Mouse (Mus musculus): ENCODE measurements at regions not wholly inside any gene's neighbourhood (a gene's known extent, or its start where the extent isn't known, plus 50 kb on each side); places are given as distances from the start of the nearest gene placed in this dataset.

DNA sequence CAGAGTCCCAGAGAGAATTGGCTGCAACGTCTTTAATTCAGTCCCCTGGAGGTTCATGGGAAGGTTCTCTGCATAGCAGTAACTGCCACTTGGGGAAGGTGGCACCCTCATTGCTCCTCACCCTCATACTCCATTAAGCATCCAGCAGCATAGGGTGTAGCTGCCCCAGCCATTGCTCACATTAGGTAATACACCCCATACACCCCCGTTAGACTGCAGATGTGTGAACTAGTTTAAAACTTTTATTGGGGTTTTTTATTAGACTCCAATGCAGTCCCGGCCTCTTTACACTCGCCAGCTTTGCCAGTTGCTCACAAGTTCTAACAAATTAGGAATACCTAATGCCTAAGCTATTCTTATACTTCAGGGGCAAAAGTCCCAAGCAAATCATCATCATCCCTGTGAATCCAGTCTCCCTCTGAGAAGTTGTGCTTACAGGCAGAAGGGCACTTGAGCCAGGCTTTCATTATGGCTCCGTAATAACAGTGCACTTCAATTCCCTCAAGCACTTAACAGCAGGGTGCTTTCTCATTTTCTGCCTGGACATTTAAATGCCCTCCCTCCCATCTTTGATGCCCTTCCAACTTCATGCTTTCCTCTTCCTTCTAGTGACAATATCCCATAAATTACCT lies 265.7 kb downstream of the Lyplal1 start:
- TF ChIP-seq CTCF (IDR thresholded peaks at IDR 0.05; ENCODE audit: low read depth), result no peak
- Histone ChIP-seq H3K4me2 (replicated peaks; ENCODE audit: low read depth) (no peak overlapping the region), H3K4me1 (replicated peaks; ENCODE audit: control insufficient read depth, insufficient read depth, low read length) (no peaks in the 10 kb centered on the region), H3K9me3 (ENCODE audit: control insufficient read depth) (no peaks in the 10 kb centered on the region), H3K9ac (ENCODE audit: low read depth, low read length) (no peak overlapping the region), H3K36me3 (ENCODE audit: control insufficient read depth, insufficient read depth) (no peaks in the 10 kb centered on the region), H3K27me3 (replicated peaks; ENCODE audit: control insufficient read depth, insufficient read depth, low read length) (no peaks in the 10 kb centered on the region), H3K27ac (ENCODE audit: low read depth, low read length) (no peak overlapping the region), H3K4me3 (ENCODE audit: low read depth, low read length) (no peak overlapping the region)
- no peak for ATAC-seq
- 76% methylated on average over 5 of the region's 5 CpGs for WGBS

DNA sequence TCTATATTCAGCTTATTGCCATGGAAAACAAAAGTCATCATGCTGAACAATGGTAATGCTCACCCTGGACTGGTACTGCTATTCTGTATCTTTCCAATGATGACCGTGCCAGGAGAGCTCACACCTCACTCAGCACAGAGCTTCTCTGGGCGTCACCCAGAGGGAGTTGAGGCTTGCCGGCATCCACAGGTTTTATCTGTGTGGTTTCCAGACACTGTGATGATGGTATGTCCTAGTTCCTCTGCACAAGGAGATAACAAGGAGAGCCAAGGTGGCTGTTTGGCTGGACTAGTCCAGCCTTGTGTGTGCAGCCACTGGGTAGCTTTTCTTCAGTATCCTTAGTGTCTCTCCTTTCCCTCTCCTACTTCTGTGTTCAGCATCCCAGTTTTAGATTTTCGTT lies 255.4 kb downstream of the Lyplal1 start:
- 83% methylated on average over 4 of the region's 4 CpGs for WGBS
- no peaks in the 10 kb centered on the region for H3K9me3 ChIP-seq (ENCODE audit: control insufficient read depth)
- no peaks in the 10 kb centered on the region for H3K27me3 ChIP-seq (replicated peaks; ENCODE audit: control insufficient read depth, insufficient read depth, low read length)
- no peak overlapping the region for H3K27ac ChIP-seq (ENCODE audit: low read depth, low read length)
- H3K36me3 ChIP-seq (ENCODE audit: control insufficient read depth, insufficient read depth), result no peaks in the 10 kb centered on the region
- no peak overlapping the region for H3K9ac ChIP-seq (ENCODE audit: low read depth, low read length)
- no peak overlapping the region for H3K4me2 ChIP-seq (replicated peaks; ENCODE audit: low read depth)
- H3K4me3 ChIP-seq (ENCODE audit: low read depth, low read length), result no peak overlapping the region
- no peak for TF ChIP-seq CTCF (IDR thresholded peaks at IDR 0.05; ENCODE audit: low read depth)
- no peaks in the 10 kb centered on the region for H3K4me1 ChIP-seq (replicated peaks; ENCODE audit: control insufficient read depth, insufficient read depth, low read length)
- ATAC-seq, result no peak

DNA sequence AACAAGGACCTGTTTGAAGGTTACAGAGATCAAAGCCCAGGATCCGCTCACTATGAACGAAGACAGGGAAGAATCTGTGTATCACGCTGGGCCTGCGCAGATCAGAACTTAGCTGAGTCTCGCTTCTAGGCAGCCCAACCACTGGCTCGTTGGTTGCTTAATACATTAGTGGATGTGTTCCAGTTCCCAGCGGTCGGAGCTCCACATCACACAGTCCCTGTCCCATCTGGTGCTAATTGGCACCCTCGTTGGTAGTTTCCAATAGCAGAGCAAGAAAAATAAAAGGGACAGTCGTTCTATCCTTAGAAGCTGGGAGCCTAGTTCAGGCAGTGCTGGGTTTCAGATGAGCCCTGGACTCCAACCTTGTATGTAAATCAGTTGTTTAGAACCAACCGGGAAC lies 251.2 kb downstream of the Lyplal1 start:
- no peak overlapping the region for H3K27ac ChIP-seq (ENCODE audit: low read depth, low read length)
- no peak overlapping the region for H3K4me2 ChIP-seq (replicated peaks; ENCODE audit: low read depth)
- H3K36me3 ChIP-seq (ENCODE audit: control insufficient read depth, insufficient read depth), result no peaks in the 10 kb centered on the region
- no peaks in the 10 kb centered on the region for H3K4me1 ChIP-seq (replicated peaks; ENCODE audit: control insufficient read depth, insufficient read depth, low read length)
- no peaks in the 10 kb centered on the region for H3K27me3 ChIP-seq (replicated peaks; ENCODE audit: control insufficient read depth, insufficient read depth, low read length)
- TF ChIP-seq CTCF (IDR thresholded peaks at IDR 0.05; ENCODE audit: low read depth), result no peak
- no peak overlapping the region for H3K4me3 ChIP-seq (ENCODE audit: low read depth, low read length)
- no peaks in the 10 kb centered on the region for H3K9me3 ChIP-seq (ENCODE audit: control insufficient read depth)
- ATAC-seq, result no peak
- no peak overlapping the region for H3K9ac ChIP-seq (ENCODE audit: low read depth, low read length)
- WGBS, result 90% methylated on average over 11 of the region's 11 CpGs

DNA sequence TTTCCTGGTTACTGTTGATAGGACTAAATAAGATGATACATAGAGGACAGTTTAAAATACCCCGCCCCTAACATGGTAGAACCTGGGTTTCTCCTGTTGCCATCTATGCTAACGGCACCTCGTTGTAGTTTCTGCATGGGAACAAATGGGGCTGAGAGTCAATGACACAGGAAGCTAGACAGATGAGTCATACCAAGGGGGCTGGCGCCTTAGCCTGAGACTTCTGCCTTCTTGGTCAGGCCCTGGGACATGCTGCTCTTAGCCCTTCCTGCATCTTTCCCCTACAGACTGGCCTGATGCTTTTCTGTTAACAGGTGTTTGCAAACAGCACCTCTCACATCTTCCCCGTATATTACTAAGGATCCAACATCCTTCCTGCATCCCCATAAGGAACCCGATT lies 250.5 kb downstream of the Lyplal1 start:
- no peaks in the 10 kb centered on the region for H3K9me3 ChIP-seq (ENCODE audit: control insufficient read depth)
- no peak for TF ChIP-seq CTCF (IDR thresholded peaks at IDR 0.05; ENCODE audit: low read depth)
- no peak overlapping the region for H3K4me3 ChIP-seq (ENCODE audit: low read depth, low read length)
- H3K27me3 ChIP-seq (replicated peaks; ENCODE audit: control insufficient read depth, insufficient read depth, low read length), result no peaks in the 10 kb centered on the region
- H3K4me1 ChIP-seq (replicated peaks; ENCODE audit: control insufficient read depth, insufficient read depth, low read length), result no peaks in the 10 kb centered on the region
- H3K4me2 ChIP-seq (replicated peaks; ENCODE audit: low read depth), result no peak overlapping the region
- 83% methylated on average over 6 of the region's 6 CpGs for WGBS
- H3K36me3 ChIP-seq (ENCODE audit: control insufficient read depth, insufficient read depth), result no peaks in the 10 kb centered on the region
- no peak overlapping the region for H3K27ac ChIP-seq (ENCODE audit: low read depth, low read length)
- no peak for ATAC-seq
- H3K9ac ChIP-seq (ENCODE audit: low read depth, low read length), result no peak overlapping the region

DNA sequence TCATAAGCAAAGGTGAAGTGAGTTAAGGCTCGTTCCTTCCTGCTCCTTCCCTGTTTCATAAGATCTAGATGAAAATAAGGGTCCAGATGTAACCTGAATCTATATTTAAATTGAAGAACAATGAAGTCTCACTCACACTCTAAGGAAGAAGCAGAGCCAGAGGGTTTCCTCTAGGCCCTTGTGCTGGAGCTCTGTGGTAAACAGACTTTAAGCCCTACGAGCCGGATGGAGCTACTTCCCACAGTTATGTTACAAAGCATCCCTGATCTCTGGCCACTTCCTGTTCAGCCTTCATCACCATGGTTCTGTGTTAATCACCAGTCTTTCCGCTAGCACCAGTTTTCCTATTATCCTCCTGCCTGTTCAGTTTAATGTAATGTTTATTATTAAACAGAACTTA lies 250.1 kb downstream of the Lyplal1 start:
- H3K9ac ChIP-seq (ENCODE audit: low read depth, low read length), result no peak overlapping the region
- H3K27ac ChIP-seq (ENCODE audit: low read depth, low read length), result no peak overlapping the region
- no peak for ATAC-seq
- no peak overlapping the region for H3K4me2 ChIP-seq (replicated peaks; ENCODE audit: low read depth)
- H3K36me3 ChIP-seq (ENCODE audit: control insufficient read depth, insufficient read depth), result no peaks in the 10 kb centered on the region
- TF ChIP-seq CTCF (IDR thresholded peaks at IDR 0.05; ENCODE audit: low read depth), result no peak
- no peaks in the 10 kb centered on the region for H3K9me3 ChIP-seq (ENCODE audit: control insufficient read depth)
- H3K4me3 ChIP-seq (ENCODE audit: low read depth, low read length), result no peak overlapping the region
- WGBS, result 80% methylated on average over 4 of the region's 4 CpGs
- H3K27me3 ChIP-seq (replicated peaks; ENCODE audit: control insufficient read depth, insufficient read depth, low read length), result no peaks in the 10 kb centered on the region
- no peaks in the 10 kb centered on the region for H3K4me1 ChIP-seq (replicated peaks; ENCODE audit: control insufficient read depth, insufficient read depth, low read length)

DNA sequence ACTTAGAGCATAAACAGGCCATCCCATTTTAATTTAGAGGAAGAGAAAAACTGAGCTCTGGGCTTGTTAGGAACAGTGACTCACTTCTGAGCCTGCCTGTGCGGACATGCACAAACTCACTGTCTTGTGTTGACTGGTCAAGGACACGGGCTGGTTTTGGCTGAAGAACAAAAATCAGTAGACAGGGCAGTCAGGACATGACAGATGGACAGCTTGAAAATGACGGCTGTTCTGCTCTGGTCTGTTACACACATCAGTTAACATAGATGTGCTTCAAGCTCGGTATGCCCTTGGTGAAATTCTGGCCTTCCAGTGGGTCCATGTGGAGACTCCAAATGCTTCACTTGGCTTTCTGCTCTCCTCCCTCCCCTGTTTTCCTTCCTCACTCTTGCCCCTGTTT lies 248.4 kb downstream of the Lyplal1 start:
- no peak for TF ChIP-seq CTCF (IDR thresholded peaks at IDR 0.05; ENCODE audit: low read depth)
- WGBS, result 83% methylated on average over 4 of the region's 4 CpGs
- Histone ChIP-seq H3K36me3 (ENCODE audit: control insufficient read depth, insufficient read depth) (no peaks in the 10 kb centered on the region), H3K4me2 (replicated peaks; ENCODE audit: low read depth) (no peak overlapping the region), H3K27ac (ENCODE audit: low read depth, low read length) (no peak overlapping the region), H3K9ac (ENCODE audit: low read depth, low read length) (no peak overlapping the region), H3K4me3 (ENCODE audit: low read depth, low read length) (no peak overlapping the region), H3K4me1 (replicated peaks; ENCODE audit: control insufficient read depth, insufficient read depth, low read length) (no peaks in the 10 kb centered on the region), H3K9me3 (ENCODE audit: control insufficient read depth) (no peaks in the 10 kb centered on the region), H3K27me3 (replicated peaks; ENCODE audit: control insufficient read depth, insufficient read depth, low read length) (no peaks in the 10 kb centered on the region)
- ATAC-seq, result no peak

DNA sequence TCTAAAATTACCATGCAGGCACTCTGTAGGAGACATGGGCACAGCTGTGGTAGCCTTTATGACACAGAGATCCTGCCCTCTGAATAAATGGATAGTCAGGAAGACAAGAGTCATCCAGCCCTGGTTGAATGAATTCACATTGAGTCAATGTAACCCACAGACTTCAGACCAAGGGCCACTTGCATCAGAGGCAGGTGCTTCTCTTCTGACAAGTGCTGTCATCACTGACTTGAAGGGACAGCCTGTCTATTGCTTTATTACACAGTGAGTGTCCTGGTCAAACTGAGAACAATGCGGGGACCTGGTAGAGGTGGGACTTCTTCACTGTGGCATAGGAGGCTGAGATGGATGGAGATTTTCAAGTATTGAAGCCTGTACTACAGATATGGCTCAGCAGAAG lies 230.1 kb downstream of the Lyplal1 start:
- no peaks in the 10 kb centered on the region for H3K27me3 ChIP-seq (replicated peaks; ENCODE audit: control insufficient read depth, insufficient read depth, low read length)
- H3K36me3 ChIP-seq (ENCODE audit: control insufficient read depth, insufficient read depth), result no peaks in the 10 kb centered on the region
- no peaks in the 10 kb centered on the region for H3K4me1 ChIP-seq (replicated peaks; ENCODE audit: control insufficient read depth, insufficient read depth, low read length)
- no peak for ATAC-seq
- no peaks in the 10 kb centered on the region for H3K9me3 ChIP-seq (ENCODE audit: control insufficient read depth)
- H3K27ac ChIP-seq (ENCODE audit: low read depth, low read length), result no peak overlapping the region
- no peak overlapping the region for H3K4me2 ChIP-seq (replicated peaks; ENCODE audit: low read depth)
- WGBS, result 93% methylated on average over 1 of the region's 1 CpGs
- H3K9ac ChIP-seq (ENCODE audit: low read depth, low read length), result no peak overlapping the region
- TF ChIP-seq CTCF (IDR thresholded peaks at IDR 0.05; ENCODE audit: low read depth), result no peak
- H3K4me3 ChIP-seq (ENCODE audit: low read depth, low read length), result no peak overlapping the region

Data from intestine, postnatal 0 days (tissue).